In the genomic region with DNA sequence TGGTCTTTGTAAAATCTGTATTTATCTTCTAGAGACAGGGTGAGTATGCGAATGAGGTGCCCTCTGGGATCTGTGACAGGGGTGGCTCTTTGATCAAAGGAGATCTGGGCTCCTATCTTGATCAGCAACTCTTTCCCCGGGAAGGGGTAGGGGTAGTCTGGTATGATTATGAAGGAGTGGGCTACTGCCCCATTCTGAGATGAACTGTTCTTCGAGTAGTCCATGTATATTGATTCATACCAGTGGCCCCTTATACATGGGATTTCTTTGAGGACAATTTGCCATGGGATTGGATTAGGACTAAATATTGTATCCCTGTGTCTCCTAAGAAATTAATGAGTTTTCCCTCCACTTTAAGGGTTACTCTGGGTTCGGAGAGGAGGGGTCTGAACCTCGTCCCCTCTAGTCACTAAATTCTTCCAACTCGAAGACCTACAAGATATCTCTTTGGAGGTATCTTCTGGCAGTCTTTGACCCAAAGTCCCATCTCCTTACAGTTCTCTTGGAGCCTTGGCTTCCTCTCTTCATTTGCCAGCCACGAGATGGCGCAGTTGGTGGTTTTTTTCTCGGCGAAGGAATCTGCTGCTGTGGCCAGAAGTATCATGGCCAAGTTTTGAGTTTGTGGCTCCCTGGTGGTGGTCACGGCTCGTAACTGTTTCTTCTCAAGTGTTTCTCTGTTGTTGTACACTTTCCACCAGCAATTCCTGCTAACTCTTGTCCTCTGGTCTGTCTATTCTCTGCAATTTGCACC, we compare ENCODE assay signal across 7 mouse cellular contexts. TPM values are rescaled to one million over a fixed set of nuclear protein-coding genes. Genes with fewer than 3 reads are reported as not detected.
DNase-seq lines count a peak whose midpoint lies in the region; ATAC-seq and TF ChIP-seq lines count a peak whose summit lies in the region.

No protein-coding gene starts in this region.

- H3K4me3 ChIP-seq in intestine, embryonic 14.5 days (ENCODE audit: low read depth, low read length) = no peak overlapping the region
- H3K4me3 ChIP-seq in intestine, embryonic 15.5 days (replicated peaks) = no peak overlapping the region
- H3K4me3 ChIP-seq in lung, postnatal 0 days (ENCODE audit: low read depth, low read length) = no peak overlapping the region

- no peaks in the 10 kb centered on the region for H3K36me3 ChIP-seq in intestine, embryonic 14.5 days (ENCODE audit: control insufficient read depth, insufficient read depth, low read length)
- H3K36me3 ChIP-seq in intestine, embryonic 15.5 days = no peaks in the 10 kb centered on the region
- H3K36me3 ChIP-seq in lung, postnatal 0 days (ENCODE audit: insufficient read depth, low read length) = no peaks in the 10 kb centered on the region

- H3K9ac ChIP-seq in intestine, embryonic 14.5 days (ENCODE audit: low read length) = no peak overlapping the region
- H3K9ac ChIP-seq in intestine, embryonic 15.5 days = no peak overlapping the region
- no peak overlapping the region for H3K9ac ChIP-seq in lung, postnatal 0 days (replicated peaks; ENCODE audit: low read depth)

- TF ChIP-seq EP300 in lung, postnatal 0 days (IDR thresholded peaks at IDR 0.05) = no peak

- no peak for ATAC-seq in intestine, embryonic 14.5 days (replicated peaks; ENCODE audit: low FRiP score, low TSS enrichment, low read depth)
- no peak for ATAC-seq in intestine, embryonic 15.5 days
- peak; percentile 59 for ATAC-seq in common myeloid progenitor, adult 5-6 weeks (replicated peaks; ENCODE audit: low read depth, poor library complexity, severe bottlenecking)
- ATAC-seq in lung, postnatal 0 days = no peak

- H3K4me2 ChIP-seq in intestine, embryonic 14.5 days (ENCODE audit: low read length) = no peak overlapping the region
- H3K4me2 ChIP-seq in intestine, embryonic 15.5 days (replicated peaks) = no peak overlapping the region
- H3K4me2 ChIP-seq in lung, postnatal 0 days (replicated peaks; ENCODE audit: low read depth, low read length) = no peak overlapping the region

- peak; percentile 74 for TF ChIP-seq CTCF in lung, postnatal 0 days (IDR thresholded peaks at IDR 0.05)

- H3K27me3 ChIP-seq in intestine, embryonic 14.5 days (replicated peaks; ENCODE audit: control insufficient read depth, insufficient read depth, low read length) = no peaks in the 10 kb centered on the region
- H3K27me3 ChIP-seq in intestine, embryonic 15.5 days (replicated peaks) = 0 out of 2 replicates have a peak, but pooled peaks cover 3% of the 10 kb centered on the region
- H3K27me3 ChIP-seq in lung, postnatal 0 days (replicated peaks; ENCODE audit: insufficient read depth, low read length) = no peaks in the 10 kb centered on the region

- no peaks in the 10 kb centered on the region for H3K9me3 ChIP-seq in intestine, embryonic 14.5 days (ENCODE audit: control insufficient read depth, low read length)
- H3K9me3 ChIP-seq in intestine, embryonic 15.5 days = no peaks in the 10 kb centered on the region
- no peaks in the 10 kb centered on the region for H3K9me3 ChIP-seq in lung, postnatal 0 days (ENCODE audit: low read length)

- no peak overlapping the region for H3K27ac ChIP-seq in intestine, embryonic 14.5 days (ENCODE audit: low read depth)
- H3K27ac ChIP-seq in intestine, embryonic 15.5 days = no peak overlapping the region
- H3K27ac ChIP-seq in lung, postnatal 0 days (ENCODE audit: low read length) = no peak overlapping the region

- DNase-seq in intestine, embryonic 14.5 days (ENCODE audit: low spot score) = peak; percentile 77
- peak; percentile 69 for DNase-seq in 3T3-L1 (ENCODE audit: low read depth, low spot score)
- peak; percentile 60 for DNase-seq in B cell, adult 2 months
- peak; percentile 41 for DNase-seq in lung, postnatal 0 days (ENCODE audit: low spot score)
- DNase-seq in thymus, postnatal 4 days = peak; percentile 73

- WGBS in intestine, embryonic 14.5 days = 53% methylated on average over 12 of the region's 12 CpGs
- WGBS in intestine, embryonic 15.5 days = 55% methylated on average over 12 of the region's 12 CpGs
- 33% methylated on average over 12 of the region's 12 CpGs for WGBS in lung, postnatal 0 days

- no peaks in the 10 kb centered on the region for H3K4me1 ChIP-seq in intestine, embryonic 14.5 days (replicated peaks; ENCODE audit: control insufficient read depth, insufficient read depth, low read length)
- no peaks in the 10 kb centered on the region for H3K4me1 ChIP-seq in intestine, embryonic 15.5 days (replicated peaks)
- no peaks in the 10 kb centered on the region for H3K4me1 ChIP-seq in lung, postnatal 0 days (ENCODE audit: insufficient read depth, low read depth, low read length)

RNA-seq across cellular contexts. Expression of a gene that starts 24.7 kb away (rescaled TPM):
- 7.5 and 8.2 TPM in 2 replicates for polyA plus RNA-seq in intestine, embryonic 14.5 days (2014; fragmentation: Nextera tagmentation; extraction: Ambion mirVana)
- 5.8 and 6.4 TPM in 2 replicates for polyA plus RNA-seq in intestine, embryonic 15.5 days (2015; fragmentation: Nextera tagmentation; extraction: Ambion mirVana)
- total RNA-seq in common myeloid progenitor, adult 5-6 weeks (2017) = 1.3 and 1.6 TPM in 2 replicates
- 6.8 and 7.6 TPM in 2 replicates for polyA plus RNA-seq in lung, postnatal 0 days (2015; fragmentation: Nextera tagmentation; extraction: Ambion mirVana)
